Mouse (Mus musculus) ES-E14 (cell line): ENCODE measurements at regions not wholly inside any gene's neighbourhood (a gene's known extent, or its start where the extent isn't known, plus 50 kb on each side); places are given as distances from the start of the nearest gene placed in this dataset.

ENCODE experiments used
- HCFC1 ChIP-seq: IDR thresholded peaks from 2 replicates; pipeline ENCODE4 v1.6.1; 2012; ENCODE audit warnings: low read length, inconsistent platforms, borderline replicate concordance; ENCODE audit not compliant: insufficient read depth
- ZC3H11A ChIP-seq: IDR thresholded peaks from 2 replicates; pipeline ENCODE4 v1.6.1; 2012; ENCODE audit warnings: low read depth, mild to moderate bottlenecking, inconsistent platforms, low read length, borderline replicate concordance
- ZNF384 ChIP-seq: IDR thresholded peaks from 2 replicates; pipeline ENCODE4 v1.6.1; 2012; ENCODE audit warnings: low read depth, low read length, inconsistent platforms

DNA sequence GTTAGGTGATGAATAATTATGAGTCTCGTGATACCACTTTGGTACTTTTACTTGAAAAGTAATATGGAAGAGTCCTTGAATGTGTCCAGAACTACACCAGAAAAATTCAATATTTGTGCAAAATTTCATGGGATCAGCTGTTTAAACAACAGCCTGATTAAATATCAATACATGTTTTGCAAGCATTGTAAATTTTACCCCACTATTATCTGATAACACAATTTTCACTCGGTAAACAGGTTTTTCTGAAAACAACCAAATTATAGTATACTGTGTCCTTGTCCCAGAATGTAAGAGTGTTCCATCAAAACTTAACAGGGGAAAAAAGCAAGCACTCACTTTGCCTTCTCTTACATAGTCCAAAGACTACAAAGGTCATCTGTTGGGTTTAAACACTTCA, 343.1 kb upstream of the Fign start:
- TF ChIP-seq ZC3H11A, result no peak
- TF ChIP-seq ZNF384, result no peak
- no peak for TF ChIP-seq HCFC1
